Mouse (Mus musculus) hindbrain, embryonic 11.5 days (tissue): ENCODE results near the gene Gm47289. TPM values are rescaled to one million over a fixed set of nuclear protein-coding genes. Genes with fewer than 3 reads are reported as not detected.

Source experiments
- polyA plus RNA-seq: library from polyadenylated mRNA; unstranded; fragments of >200 nt; fragmentation: Nextera tagmentation; extraction: Ambion mirVana; gene quantifications from 2 replicates; pipeline ENCODE4 v1.2.1, GENCODE M21; 2014

Gm47289 gene
- polyA plus RNA-seq, 1 experiment from 2014 or later = not detected

Other genes with a start within 250 kb of the Gm47289 start
- 8.1 TPM in 2 replicates for gene Ctdspl, start 232.7 kb upstream of the Gm47289 start, polyA plus RNA-seq
- gene Vill, start 106.4 kb upstream of the Gm47289 start, polyA plus RNA-seq = 7.5 and 8.8 TPM in 2 replicates
- 27.7 and 28.8 TPM in 2 replicates for gene Plcd1, start 65.7 kb upstream of the Gm47289 start, polyA plus RNA-seq
- gene Dlec1, start 56.7 kb upstream of the Gm47289 start, polyA plus RNA-seq = 1.4 and 2.1 TPM in 2 replicates
- 1.4 and 1.7 TPM in 2 replicates for gene Acaa1b, start 2.1 kb upstream of the Gm47289 start, polyA plus RNA-seq
- not detected in 2 replicates for gene Slc22a13, start 49.9 kb downstream of the Gm47289 start, polyA plus RNA-seq
- 15.6 and 17.1 TPM in 2 replicates for gene Oxsr1, start 163.3 kb downstream of the Gm47289 start, polyA plus RNA-seq
- gene Acaa1a, start 180.5 kb downstream of the Gm47289 start, polyA plus RNA-seq = 55.2 and 62.6 TPM in 2 replicates
- 5.7 and 7.4 TPM in 2 replicates for gene Myd88, start 182.2 kb downstream of the Gm47289 start, polyA plus RNA-seq
- 4.6 and 5.4 TPM in 2 replicates for gene Xylb, start 198.2 kb downstream of the Gm47289 start, polyA plus RNA-seq
- gene Slc22a14, start 206.4 kb downstream of the Gm47289 start, polyA plus RNA-seq = not detected in 2 replicates
- gene Acvr2b, start 243.0 kb downstream of the Gm47289 start, polyA plus RNA-seq = 75.9 and 83.3 TPM in 2 replicates